Comparison of ENCODE assay signal across 10 mouse cellular contexts in genomic region chr1:20478266-20478659, GRCm38 (mm10).
DNase-seq lines count a peak whose midpoint lies in the region; ATAC-seq and TF ChIP-seq lines count a peak whose summit lies in the region.
"Had no signal": no experiment of that assay in that cellular context is flagged by ENCODE, and none has a peak within 500 bp of the region (broad histone marks: within the 10 kb centered on the region; RNA-seq: fewer than 3 reads in every experiment).

No protein-coding gene starts in this region.

- H3K27ac ChIP-seq in heart, embryonic 12.5 days (ENCODE audit: poor library complexity, severe bottlenecking): no peak overlapping the region
- H3K27ac ChIP-seq in cortical plate, adult 2 months (ENCODE audit: insufficient read depth, low read length): no peak overlapping the region
- H3K27ac ChIP-seq in hindbrain, embryonic 15.5 days (replicated peaks): peak overlapping the region; percentile 74
- peak overlapping the region; percentile 81 for H3K27ac ChIP-seq in midbrain, embryonic 12.5 days (replicated peaks)

- WGBS in heart, embryonic 12.5 days: 35% methylated on average over 6 of the region's 6 CpGs
- 19% methylated on average over 6 of the region's 6 CpGs for WGBS in hindbrain, embryonic 15.5 days
- 26% methylated on average over 6 of the region's 6 CpGs for WGBS in midbrain, embryonic 12.5 days

- H3K4me2 ChIP-seq in heart, embryonic 12.5 days: peak overlapping the region; percentile 91
- H3K4me2 ChIP-seq in hindbrain, embryonic 15.5 days: peak overlapping the region; percentile 62
- peak overlapping the region; percentile 76 for H3K4me2 ChIP-seq in midbrain, embryonic 12.5 days (replicated peaks)

- no peaks in the 10 kb centered on the region for H3K9me3 ChIP-seq in heart, embryonic 12.5 days (replicated peaks)
- no peaks in the 10 kb centered on the region for H3K9me3 ChIP-seq in hindbrain, embryonic 15.5 days
- no peaks in the 10 kb centered on the region for H3K9me3 ChIP-seq in midbrain, embryonic 12.5 days

- DNase-seq in heart, postnatal 25 days (ENCODE audit: low spot score): no peak
- DNase-seq in left cerebral cortex, postnatal 14 days (ENCODE audit: low spot score in 2 of 2): no peak
- no peak for DNase-seq in MN1 (ENCODE audit: low spot score)
- DNase-seq in ovary, postnatal 14 days (ENCODE audit: low spot score): no peak
- DNase-seq: B cell, adult 2 months; lung, postnatal 14 days had no signal

- peak overlapping the region; percentile 54 for H3K4me3 ChIP-seq in heart, embryonic 12.5 days
- H3K4me3 ChIP-seq in cortical plate, adult 2 months (ENCODE audit: insufficient read depth, low read length): peak overlapping the region; percentile 26; the same call in 1 of the 2 replicates
- peak overlapping the region; percentile 41 for H3K4me3 ChIP-seq in hindbrain, embryonic 15.5 days
- peak overlapping the region; percentile 46 for H3K4me3 ChIP-seq in midbrain, embryonic 12.5 days

- intact Hi-C loops in heart, postnatal 25 days (cut with DNase I): no loop called here
- intact Hi-C loops in left cerebral cortex, postnatal 14 days (cut with DNase I): no loop called here

- H3K36me3 ChIP-seq in heart, embryonic 12.5 days: no peaks in the 10 kb centered on the region
- H3K36me3 ChIP-seq in hindbrain, embryonic 15.5 days: no peaks in the 10 kb centered on the region
- no peaks in the 10 kb centered on the region for H3K36me3 ChIP-seq in midbrain, embryonic 12.5 days

- no peak for TF ChIP-seq CTCF in cortical plate, adult 2 months (IDR thresholded peaks at IDR 0.05; ENCODE audit: extremely low read depth, insufficient read depth, low read length)

- ATAC-seq in heart, embryonic 12.5 days (ENCODE audit: insufficient number of reproducible peaks, low FRiP score): no peak
- ATAC-seq in hindbrain, embryonic 15.5 days (ENCODE audit: low FRiP score, low read depth): peak; percentile 59; the same call in 1 of the 2 replicates
- ATAC-seq in midbrain, embryonic 12.5 days (ENCODE audit: low FRiP score, low read depth): peak; percentile 14

- peak overlapping the region; percentile 58 for H3K9ac ChIP-seq in heart, embryonic 12.5 days
- H3K9ac ChIP-seq in hindbrain, embryonic 15.5 days: peak overlapping the region; percentile 49
- peak overlapping the region; percentile 58 for H3K9ac ChIP-seq in midbrain, embryonic 12.5 days (replicated peaks)

- no peak for TF ChIP-seq POLR2A in cortical plate, adult 2 months (IDR thresholded peaks at IDR 0.05; ENCODE audit: extremely low read depth, insufficient read depth, low read length)

- no peaks in the 10 kb centered on the region for H3K27me3 ChIP-seq in heart, embryonic 12.5 days (replicated peaks)
- H3K27me3 ChIP-seq in hindbrain, embryonic 15.5 days: no peaks in the 10 kb centered on the region
- peaks cover 3% of the 10 kb centered on the region; the same call in 1 of the 2 replicates for H3K27me3 ChIP-seq in midbrain, embryonic 12.5 days

- peaks cover 7% of the 10 kb centered on the region; the same call in 1 of the 2 replicates for H3K4me1 ChIP-seq in heart, embryonic 12.5 days (replicated peaks)
- no peaks in the 10 kb centered on the region for H3K4me1 ChIP-seq in cortical plate, adult 2 months (ENCODE audit: control insufficient read depth, insufficient read depth, low read length)
- peaks cover 3% of the 10 kb centered on the region; the same call in 1 of the 2 replicates for H3K4me1 ChIP-seq in hindbrain, embryonic 15.5 days (replicated peaks)
- peaks cover 4% of the 10 kb centered on the region; the same call in 1 of the 2 replicates for H3K4me1 ChIP-seq in midbrain, embryonic 12.5 days

Comparison
In these comparisons a context has a peak if more than half of its experiments do, and no peak if none do; other contexts are left out.
1. H3K27ac ChIP-seq: peak in hindbrain, embryonic 15.5 days (single experiment) and midbrain, embryonic 12.5 days (single experiment); none in heart, embryonic 12.5 days (single experiment) and cortical plate, adult 2 months (single experiment).
2. Peak in every context shown above with its lines, with median percentiles within 50 percentile points of each other: H3K4me2 ChIP-seq, H3K4me3 ChIP-seq and H3K9ac ChIP-seq.